Comparison of ENCODE assay signal across 8 mouse cellular contexts in genomic region chr8:105606189-105607023, GRCm38 (mm10). TPM values are rescaled to one million over a fixed set of nuclear protein-coding genes. Genes with fewer than 3 reads are reported as not detected.
DNase-seq lines count a peak whose midpoint lies in the region; TF ChIP-seq lines count a peak whose summit lies in the region.

No protein-coding gene starts in this region.

- peak overlapping the region; percentile 81 for H3K27ac ChIP-seq in cortical plate, adult 2 months (ENCODE audit: insufficient read depth, low read length)

- TF ChIP-seq POLR2A in cortical plate, adult 2 months (IDR thresholded peaks at IDR 0.05; ENCODE audit: extremely low read depth, insufficient read depth, low read length): peak; percentile 78

- peak; percentile 70 for DNase-seq in ZHBTc4 (ENCODE audit: low read depth, low spot score)
- peak; percentile 73 for DNase-seq in gastrocnemius, postnatal 10 days
- DNase-seq in induced T-regulatory cell, adult 2 months (ENCODE audit: low read depth): peak; percentile 77
- DNase-seq in left cerebral cortex, postnatal 10 days (ENCODE audit: extremely low spot score in 1 of 2, low spot score in 2 of 2): peak; percentile 91 to 94
- DNase-seq in right cerebral cortex, postnatal 14 days: peak; percentile 83
- peak; percentile 73 to 77 for DNase-seq in urinary bladder, postnatal 4 days (ENCODE audit: low spot score in 2 of 2)

- H3K4me1 ChIP-seq in cortical plate, adult 2 months (ENCODE audit: control insufficient read depth, insufficient read depth, low read length): peaks cover 10% of the 10 kb centered on the region
- H3K4me1 ChIP-seq in megakaryocyte, embryonic 14.5 days: peaks cover 79% of the 10 kb centered on the region

- peaks cover 3% of the 10 kb centered on the region for H3K27me3 ChIP-seq in megakaryocyte, embryonic 14.5 days (replicated peaks)

- TF ChIP-seq CTCF in cortical plate, adult 2 months (IDR thresholded peaks at IDR 0.05; ENCODE audit: extremely low read depth, insufficient read depth, low read length): no peak

- peaks cover 12% of the 10 kb centered on the region for H3K36me3 ChIP-seq in megakaryocyte, embryonic 14.5 days (replicated peaks; ENCODE audit: low read length)

- no peaks in the 10 kb centered on the region for H3K9me3 ChIP-seq in megakaryocyte, embryonic 14.5 days

- peak overlapping the region; percentile 70 for H3K4me3 ChIP-seq in cortical plate, adult 2 months (ENCODE audit: insufficient read depth, low read length)
- H3K4me3 ChIP-seq in megakaryocyte, embryonic 14.5 days (replicated peaks): peak overlapping the region; percentile 100

- intact Hi-C loops in left cerebral cortex, postnatal 10 days (cut with DNase I): loop anchor here (5.0 kb wide), 1 partner anchor 39 kb away; the partner anchor contains the start of gene Atp6v0d1

RNA-seq across cellular contexts. Expression of gene Ripor1, which starts 1.4 kb away (rescaled TPM):
- 47.3 and 49.1 TPM in 2 replicates for polyA plus RNA-seq in cortical plate, adult 2 months (2012; rRNA removed)
- total RNA-seq in gastrocnemius, postnatal 10 days (2021): 10 to 100 TPM; 20.7 to 26.9 TPM
- total RNA-seq in left cerebral cortex, postnatal 10 days (2021): 10 to 100 TPM; 74.5 to 76.2 TPM
- polyA plus RNA-seq in megakaryocyte, embryonic 14.5 days (2012; ENCODE audit: insufficient read depth, low replicate concordance): 19.3 and 27.7 TPM in 2 replicates

RNA-seq across cellular contexts. Expression of gene Ctcf, which starts 30.0 kb away (rescaled TPM):
- polyA plus RNA-seq in cortical plate, adult 2 months (2012; rRNA removed): 30.3 and 30.8 TPM in 2 replicates
- 10 to 100 TPM; 43.7 to 46.7 TPM for total RNA-seq in gastrocnemius, postnatal 10 days (2021)
- total RNA-seq in left cerebral cortex, postnatal 10 days (2021): 10 to 100 TPM; 54.3 to 55.9 TPM
- polyA plus RNA-seq in megakaryocyte, embryonic 14.5 days (2012; ENCODE audit: insufficient read depth, low replicate concordance): 18.1 and 68.4 TPM in 2 replicates

RNA-seq across cellular contexts. Expression of gene Agrp, which starts 30.8 kb away (rescaled TPM):
- 0.15 and 0.17 TPM in 2 replicates for polyA plus RNA-seq in cortical plate, adult 2 months (2012; rRNA removed)
- under 1 TPM; 0.84 to 0.85 TPM for total RNA-seq in gastrocnemius, postnatal 10 days (2021)
- not detected for total RNA-seq in left cerebral cortex, postnatal 10 days (2021)
- polyA plus RNA-seq in megakaryocyte, embryonic 14.5 days (2012; ENCODE audit: insufficient read depth, low replicate concordance): not detected in 2 replicates

RNA-seq across cellular contexts. Expression of gene Atp6v0d1, which starts 40.6 kb away (rescaled TPM):
- polyA plus RNA-seq in cortical plate, adult 2 months (2012; rRNA removed): 359 and 361 TPM in 2 replicates
- 10 to 100 TPM; 49.3 to 54.2 TPM for total RNA-seq in gastrocnemius, postnatal 10 days (2021)
- total RNA-seq in left cerebral cortex, postnatal 10 days (2021): 100 to 1,000 TPM; 346 to 352 TPM
- 19.8 and 57.3 TPM in 2 replicates for polyA plus RNA-seq in megakaryocyte, embryonic 14.5 days (2012; ENCODE audit: insufficient read depth, low replicate concordance)

Comparison
In these comparisons a context has a peak if more than half of its experiments do, and no peak if none do; other contexts are left out.
1. Peak in every context shown above with its lines: DNase-seq, H3K4me3 ChIP-seq and H3K27ac ChIP-seq.